Mouse (Mus musculus) C2C12 (cell line): ENCODE data around the gene Bcl6. TPM values are rescaled to one million over a fixed set of nuclear protein-coding genes. Genes with fewer than 3 reads are reported as not detected.
A peak's percentile ranks its signal among the peaks of the same experiment; 100 is the strongest.

Experiments used
- H3K27me3 ChIP-seq: one replicate; pipeline ENCODE4 v1.6.1; 2011; ENCODE audit not compliant: control insufficient read depth, insufficient read depth, insufficient read length
- H3K36me3 ChIP-seq: one replicate; pipeline ENCODE4 v1.6.1; 2011; ENCODE audit not compliant: control insufficient read depth, insufficient read depth
- H3K4me3 ChIP-seq: one replicate; pipeline ENCODE4 v1.5.1; 2011; ENCODE audit warnings: mild to moderate bottlenecking, control low read depth; ENCODE audit not compliant: poor library complexity, insufficient read depth, severe bottlenecking
- H3K79me2 ChIP-seq: one replicate; pipeline ENCODE4 v1.6.1; 2011; ENCODE audit not compliant: control insufficient read depth, insufficient read depth
- H3K79me3 ChIP-seq: one replicate; pipeline ENCODE4 v1.6.1; 2011; ENCODE audit warnings: low read depth, control low read depth
- H3ac ChIP-seq: one replicate; pipeline ENCODE3; 2011; ENCODE audit warnings: low read depth; ENCODE audit not compliant: control insufficient read depth, insufficient read length
- CEBPB ChIP-seq: IDR thresholded peaks from one replicate; pipeline ENCODE4 v1.6.1; 2011; ENCODE audit warnings: low read depth, mild to moderate bottlenecking, control low read depth, moderate library complexity
- CTCF ChIP-seq: IDR thresholded peaks from one replicate; pipeline ENCODE4 v1.5.1; 2011; ENCODE audit not compliant: control insufficient read depth, insufficient read depth, insufficient read length
- FOSL1 ChIP-seq: IDR thresholded peaks from one replicate; pipeline ENCODE4 v1.8.0; 2011; ENCODE audit warnings: mild to moderate bottlenecking, low read length; ENCODE audit not compliant: poor library complexity, insufficient read depth, severe bottlenecking
- MAX ChIP-seq: IDR thresholded peaks from one replicate; pipeline ENCODE4 v1.6.1; 2011; ENCODE audit warnings: mild to moderate bottlenecking, control low read depth
- MYOD1 ChIP-seq: IDR thresholded peaks from one replicate; pipeline ENCODE4 v1.6.1; 2011; ENCODE audit warnings: low read depth; ENCODE audit not compliant: control insufficient read depth, insufficient read length
- MYOG ChIP-seq: IDR thresholded peaks from one replicate; pipeline ENCODE4 v1.6.1; 2011; ENCODE audit not compliant: control insufficient read depth, insufficient read length; ENCODE audit errors: extremely low read depth
- USF1 ChIP-seq: IDR thresholded peaks from one replicate; pipeline ENCODE4 v1.6.1; 2011; ENCODE audit warnings: low read depth, mild to moderate bottlenecking, control low read depth, moderate library complexity
- polyA plus RNA-seq: library from polyadenylated mRNA; unstranded; fragments of >200 nt; fragmentation: generic; extraction: Trizol; gene quantifications from one replicate; pipeline ENCODE4 v1.2.1, GENCODE M21; 2012; ENCODE audit warnings: missing spikeins

Gene Bcl6
- polyA plus RNA-seq, 1 experiment = 6.2 TPM

- H3K27me3 ChIP-seq = no peaks in the 10 kb centered on the region
- H3ac ChIP-seq = peak overlapping the region; percentile 13
- H3K79me2 ChIP-seq = peaks cover 38% of the 10 kb centered on the region
- no peaks in the 10 kb centered on the region for H3K36me3 ChIP-seq
- H3K4me3 ChIP-seq = peak overlapping the region; percentile 63
- H3K79me3 ChIP-seq = peaks cover 13% of the 10 kb centered on the region
- TF ChIP-seq CEBPB (no peak), MAX (no peak), MYOG (no peak), MYOD1 (no peak), USF1 (no peak), FOSL1 (no peak), CTCF (no peak)
Observed at GRCm38 (mm10) chr16:23989209-23990160, 833 bp upstream of the Bcl6 start.

- Histone ChIP-seq H3ac (peak overlapping the region; percentile 68), H3K79me2 (peaks cover 49% of the 10 kb centered on the region), H3K79me3 (peaks cover 13% of the 10 kb centered on the region), H3K4me3 (peak overlapping the region; percentile 63), H3K36me3 (no peaks in the 10 kb centered on the region), H3K27me3 (no peaks in the 10 kb centered on the region)
- TF ChIP-seq MYOG (no peak), FOSL1 (no peak), USF1 (no peak), MYOD1 (no peak), MAX (no peak), CTCF (no peak), CEBPB (no peak)
Observed at GRCm38 (mm10) chr16:23988157-23988465, 541 bp downstream of the Bcl6 start.

- peaks cover 13% of the 10 kb centered on the region for H3K79me3 ChIP-seq
- TF ChIP-seq FOSL1 (no peak), USF1 (no peak), CEBPB (no peak), CTCF (no peak), MYOG (no peak), MAX (no peak), MYOD1 (no peak)
- peak overlapping the region; percentile 63 for H3K4me3 ChIP-seq
- H3K36me3 ChIP-seq = peaks cover 4% of the 10 kb centered on the region
- no peaks in the 10 kb centered on the region for H3K27me3 ChIP-seq
- H3K79me2 ChIP-seq = peaks cover 49% of the 10 kb centered on the region
- H3ac ChIP-seq = peak overlapping the region; percentile 68
Observed at GRCm38 (mm10) chr16:23987341-23988156, 1.1 kb downstream of the Bcl6 start.

GRCm38 (mm10) chr16:23986871-23987270 is 1.8 kb downstream of the Bcl6 start:
- Histone ChIP-seq H3K4me3 (peak overlapping the region; percentile 63), H3K36me3 (peaks cover 4% of the 10 kb centered on the region), H3ac (peak overlapping the region; percentile 25), H3K79me3 (peaks cover 16% of the 10 kb centered on the region), H3K27me3 (no peaks in the 10 kb centered on the region), H3K79me2 (peaks cover 51% of the 10 kb centered on the region)
- TF ChIP-seq MYOG (no peak), USF1 (no peak), MAX (no peak), CEBPB (no peak), CTCF (no peak), MYOD1 (no peak), FOSL1 (no peak)

GRCm38 (mm10) chr16:23986176-23986575 is 2.5 kb downstream of the Bcl6 start:
- Histone ChIP-seq H3K79me3 (peaks cover 22% of the 10 kb centered on the region), H3K4me3 (peak overlapping the region; percentile 63), H3K79me2 (peaks cover 58% of the 10 kb centered on the region), H3ac (no peak overlapping the region), H3K36me3 (peaks cover 4% of the 10 kb centered on the region), H3K27me3 (no peaks in the 10 kb centered on the region)
- TF ChIP-seq CTCF (no peak), USF1 (no peak), MYOG (no peak), MAX (no peak), MYOD1 (no peak), CEBPB (no peak), FOSL1 (no peak)

GRCm38 (mm10) chr16:23985467-23985861 is 3.2 kb downstream of the Bcl6 start:
- Histone ChIP-seq H3K79me3 (peaks cover 22% of the 10 kb centered on the region), H3K36me3 (peaks cover 4% of the 10 kb centered on the region), H3K27me3 (no peaks in the 10 kb centered on the region), H3ac (no peak overlapping the region), H3K4me3 (no peak overlapping the region), H3K79me2 (peaks cover 65% of the 10 kb centered on the region)
- TF ChIP-seq CEBPB (peak; percentile 19), USF1 (no peak)
